Mouse (Mus musculus): Measurements from ENCODE around the gene Cdiptos. TPM values are rescaled to one million over a fixed set of nuclear protein-coding genes. Genes with fewer than 3 reads are reported as not detected.

Cdiptos gene
- total RNA-seq (2021), result under 1 TPM in 1 of 2 experiments, not detected in 1; 0.31 TPM
- long read RNA-seq, result 0 reads

DNA sequence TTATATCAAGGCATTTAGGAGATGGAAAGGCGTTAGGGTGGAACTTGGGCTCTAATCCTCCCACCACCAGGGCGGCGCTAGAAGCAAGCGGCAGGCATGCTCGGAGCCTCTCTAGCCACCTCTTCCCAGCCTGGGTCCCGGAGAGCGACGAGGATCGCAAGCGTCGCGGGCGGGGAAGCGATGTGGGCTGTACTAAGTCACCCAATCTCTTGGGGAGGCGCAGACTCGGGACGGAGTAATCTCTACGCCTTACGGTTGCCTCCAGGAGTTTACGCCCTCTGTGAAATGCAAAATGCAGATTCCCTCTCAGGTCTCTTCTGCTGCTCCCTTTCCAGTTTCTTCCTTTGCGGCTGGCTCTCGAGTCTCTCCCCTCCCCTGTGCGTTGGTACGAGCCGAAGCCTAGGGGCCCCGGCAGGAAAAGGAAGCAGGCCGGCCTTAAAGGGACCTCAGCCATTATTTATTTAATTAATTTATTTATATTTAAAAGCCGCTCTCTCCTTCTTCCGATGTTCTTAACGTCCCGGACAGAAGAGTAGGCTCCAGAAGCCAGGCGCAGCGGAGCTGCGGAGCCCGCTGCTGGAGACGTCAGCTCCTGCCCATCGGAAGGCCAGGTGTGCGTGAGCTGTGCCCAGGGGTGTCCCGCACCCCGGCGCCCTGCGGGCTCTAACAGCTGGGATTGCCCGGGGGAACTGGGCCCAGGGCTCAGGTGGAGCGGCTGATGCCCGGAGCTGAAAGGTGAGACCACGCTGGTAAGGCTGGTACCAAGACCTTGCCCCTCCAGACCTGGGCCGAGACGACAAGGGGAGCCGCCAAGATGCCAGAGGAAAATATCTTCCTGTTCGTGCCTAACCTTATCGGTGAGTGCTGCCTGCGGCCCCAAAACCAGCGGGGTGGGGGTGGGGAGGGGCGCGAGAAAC is at the start of gene Cdiptos:
TSS of gene Cdiptos (minus strand) at position 149 of the 917 bp plus-strand sequence.
- DNase-seq (ENCODE audit: low spot score in 2 of 2), result peak; percentile 98

DNA sequence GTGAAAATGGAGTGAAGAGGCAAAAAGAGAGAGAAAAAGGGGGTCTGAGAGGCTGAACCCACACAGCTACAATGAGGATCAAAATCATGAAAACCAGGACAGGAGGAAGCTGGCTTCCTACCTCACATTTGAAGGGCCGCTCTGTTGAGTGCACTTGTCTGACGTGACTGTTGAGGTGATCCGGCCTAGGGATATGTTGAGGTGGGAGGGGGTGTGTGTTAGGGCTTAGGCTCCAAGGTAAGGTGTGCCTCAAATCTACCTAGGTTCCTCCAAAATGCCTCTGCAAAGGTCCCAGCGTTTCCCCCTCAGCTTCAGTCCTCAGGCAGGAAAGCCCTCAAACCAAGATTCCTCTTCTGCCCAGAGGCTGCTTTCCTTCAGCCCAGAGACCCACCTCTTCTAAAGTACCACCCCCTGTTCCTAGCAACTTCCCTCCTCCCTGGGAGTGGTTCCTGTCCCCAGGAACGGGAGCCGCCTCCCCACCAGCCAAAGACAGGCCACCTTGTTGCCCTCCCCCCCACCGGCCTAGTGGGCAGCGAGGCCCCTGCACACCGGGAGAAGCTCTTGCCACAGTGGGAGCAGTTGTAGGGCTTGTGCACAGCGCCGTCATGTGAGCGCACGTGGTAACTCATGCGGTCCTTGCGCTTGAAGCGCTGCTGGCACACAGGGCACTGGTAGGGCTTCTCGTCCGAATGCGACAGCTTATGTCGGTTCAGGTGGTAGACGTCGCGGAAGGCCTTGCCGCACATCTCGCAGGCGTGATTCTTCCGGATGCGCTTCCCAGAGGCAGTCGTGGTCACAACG is 49.1 kb upstream of the Cdiptos start:
- peak; percentile 77 to 83 for DNase-seq (ENCODE audit: low spot score in 2 of 2)

DNA sequence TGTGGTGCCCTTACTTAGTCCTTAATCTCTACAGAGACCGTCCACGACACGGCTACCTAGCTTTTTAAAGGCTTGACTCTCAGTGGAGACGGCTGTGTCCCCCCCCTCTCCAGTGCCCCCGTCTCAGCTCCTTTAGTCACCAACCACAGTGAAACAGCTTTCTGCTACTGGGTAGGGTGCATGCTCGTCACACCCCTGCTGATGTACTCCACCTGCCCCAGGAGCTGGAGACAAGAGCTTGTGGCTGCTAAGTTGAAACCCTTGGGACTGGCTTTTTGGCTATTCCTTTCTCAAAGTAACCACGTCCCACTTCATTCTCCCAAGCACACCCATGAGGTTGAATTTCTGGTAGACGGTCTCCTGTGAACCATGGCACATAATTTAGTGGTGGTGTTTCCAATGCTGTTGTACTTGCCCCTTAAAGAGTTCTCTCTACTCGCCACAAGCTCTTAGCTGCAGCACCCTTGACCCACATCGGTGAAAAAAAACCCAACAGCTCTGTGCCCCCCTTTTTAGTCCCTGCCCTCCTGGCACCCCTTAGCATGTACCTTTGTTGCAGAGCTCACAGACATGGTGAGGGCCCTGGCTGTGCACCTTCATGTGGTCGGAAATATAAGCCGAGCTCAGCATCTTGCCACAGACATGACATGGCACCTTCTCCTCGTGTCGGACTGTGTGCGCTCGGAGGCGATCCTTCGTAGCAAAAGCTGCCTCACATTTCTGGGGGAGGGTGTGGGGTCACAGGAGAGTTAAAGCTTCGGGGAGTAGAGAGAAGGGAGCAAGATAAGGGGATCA is 48.2 kb upstream of the Cdiptos start:
- no peak for DNase-seq (ENCODE audit: low spot score in 2 of 2)

DNA sequence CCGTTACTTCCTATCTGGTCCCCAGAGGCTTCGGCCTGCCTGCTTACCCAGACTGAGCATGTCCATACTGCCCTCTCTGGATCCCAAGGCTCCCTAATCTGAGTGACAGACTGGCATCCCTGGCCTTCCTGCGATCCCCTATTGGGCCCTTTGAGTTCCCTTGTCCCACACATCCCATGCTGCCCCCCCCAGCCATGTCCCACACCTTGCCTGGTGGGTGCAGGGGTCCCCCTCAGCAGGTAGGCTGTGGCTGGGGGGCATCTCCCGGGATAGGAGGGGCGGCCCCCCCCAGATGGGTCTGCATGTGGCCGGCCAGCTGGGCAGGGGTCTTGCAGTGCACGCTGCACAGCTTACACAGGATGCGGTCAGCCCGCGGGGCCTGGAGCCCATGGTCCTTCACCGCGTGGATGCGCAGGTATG is 47.4 kb upstream of the Cdiptos start:
- no peak for DNase-seq (ENCODE audit: low spot score in 2 of 2)

DNA sequence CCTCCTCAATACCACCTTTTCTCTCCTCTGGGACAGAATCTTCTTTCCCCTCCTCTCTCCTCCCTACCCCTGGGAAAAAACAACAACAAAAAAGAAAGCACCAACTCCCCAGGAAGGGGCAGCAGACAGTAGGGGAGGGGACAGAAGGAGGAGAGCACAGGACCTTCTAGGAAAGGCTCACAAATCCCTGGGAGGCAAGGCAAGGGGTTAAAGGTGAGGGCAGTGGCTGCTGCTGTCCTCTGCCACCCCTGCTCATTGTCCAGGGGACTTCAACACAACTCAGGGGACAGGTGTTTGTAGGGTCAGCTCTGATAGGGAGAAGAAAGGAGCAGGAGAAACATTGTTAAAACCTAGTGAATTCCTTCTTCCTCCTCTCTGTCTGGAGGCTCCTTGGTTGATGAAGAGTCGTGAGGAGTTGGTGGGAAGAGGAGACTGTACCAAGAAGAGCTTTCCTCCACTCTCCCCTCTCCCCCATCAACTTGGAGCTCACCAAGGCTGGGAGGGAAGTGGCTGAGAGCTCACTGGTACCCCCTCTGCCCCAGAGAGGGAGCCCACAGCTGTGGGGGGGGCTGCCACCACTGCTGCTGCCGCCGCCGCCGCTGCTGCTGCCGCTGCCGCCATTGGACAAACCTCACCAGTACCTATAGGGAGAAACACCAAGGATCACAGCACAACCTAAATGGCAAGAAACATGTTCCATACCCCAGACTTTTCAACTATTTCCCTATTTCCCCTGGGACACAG is 46.8 kb upstream of the Cdiptos start:
- DNase-seq (ENCODE audit: low spot score in 2 of 2), result no peak

DNA sequence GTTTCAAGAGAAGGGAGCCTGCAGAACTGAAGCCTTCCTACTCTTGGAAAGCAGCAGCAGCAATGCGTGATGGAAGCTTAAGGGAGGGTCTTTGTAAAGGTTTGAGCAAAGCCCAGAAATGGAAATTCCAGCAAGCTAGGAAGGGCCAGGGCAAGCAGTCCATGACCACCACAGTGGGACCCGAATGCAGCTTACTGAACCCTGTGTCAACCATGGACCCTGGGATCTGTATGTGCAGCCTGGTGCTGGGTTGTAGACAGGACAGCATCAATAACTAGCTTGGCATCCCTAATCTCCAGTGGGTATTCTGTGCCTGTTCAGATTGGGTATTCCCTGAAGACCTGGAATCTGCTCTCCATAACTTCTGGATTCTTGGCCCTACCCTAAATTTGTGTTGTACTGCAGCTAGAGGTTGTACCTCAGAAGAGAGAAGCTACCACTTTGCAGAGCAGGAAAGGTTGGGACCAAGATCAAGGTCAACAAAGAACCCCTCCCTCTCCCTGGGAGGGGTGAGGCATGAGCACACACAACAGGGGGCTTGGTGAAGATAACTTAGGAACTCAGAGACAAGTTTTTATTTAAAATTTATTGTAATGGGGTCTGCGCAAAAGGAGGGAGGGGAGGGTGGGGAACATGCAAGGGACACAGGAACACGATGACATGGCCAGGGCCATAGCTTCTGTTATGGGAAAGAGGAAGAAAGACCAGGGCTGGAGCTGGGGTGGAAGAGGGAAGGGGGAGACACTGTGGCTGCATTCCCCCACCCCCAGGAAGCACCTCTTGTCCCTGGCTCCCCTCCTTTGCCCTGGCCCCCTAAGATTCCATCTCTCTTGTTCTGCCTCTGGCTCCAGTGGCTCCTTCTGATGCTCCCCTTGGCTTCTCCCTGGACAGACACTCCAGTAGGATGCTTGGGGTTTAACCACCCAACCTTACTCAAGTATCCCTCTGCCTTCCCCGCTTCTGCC is 45.9 kb upstream of the Cdiptos start:
- DNase-seq (ENCODE audit: low spot score in 2 of 2), result no peak

DNA sequence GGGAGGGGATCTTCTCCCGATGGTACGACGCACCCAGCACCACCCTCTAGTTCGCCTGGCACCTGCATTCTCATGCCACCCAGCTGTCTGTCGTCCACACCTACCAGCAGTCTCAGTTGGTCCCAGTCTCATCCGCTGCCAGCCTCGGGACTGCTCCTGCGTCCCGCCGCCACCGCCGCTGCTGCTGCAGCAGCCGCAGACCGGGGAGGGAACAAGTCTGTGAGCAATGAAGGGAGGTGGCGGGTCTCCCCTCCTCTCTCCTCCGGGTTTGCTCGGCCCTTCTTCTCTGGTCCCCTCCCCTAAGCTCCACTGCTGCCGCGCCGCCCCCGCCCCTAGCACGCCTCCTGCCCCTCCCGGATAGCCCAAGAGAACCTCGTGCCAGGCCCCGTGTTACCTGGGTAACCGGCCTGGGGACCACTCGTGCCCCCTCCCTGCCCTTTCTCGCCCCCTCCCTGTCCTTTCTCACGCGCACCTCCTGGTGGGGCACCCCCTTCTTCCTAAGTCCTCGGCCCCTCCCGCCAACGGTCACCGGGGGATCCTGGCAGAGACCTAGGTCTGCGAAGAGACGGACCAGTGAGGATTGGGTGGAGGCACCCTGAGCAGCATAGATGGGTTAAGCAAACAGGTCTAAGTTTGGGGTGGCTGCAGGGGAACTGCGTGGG is 45.1 kb upstream of the Cdiptos start, which contains the start of the genes Gm42742 and Prrt2:
TSS of gene Gm42742 (minus strand) at position 197 of the 662 bp plus-strand sequence.
TSS of gene Prrt2 (minus strand) at position 311 of the 662 bp plus-strand sequence.
- peak; percentile 62 to 72 for DNase-seq (ENCODE audit: low spot score in 2 of 2)

DNA sequence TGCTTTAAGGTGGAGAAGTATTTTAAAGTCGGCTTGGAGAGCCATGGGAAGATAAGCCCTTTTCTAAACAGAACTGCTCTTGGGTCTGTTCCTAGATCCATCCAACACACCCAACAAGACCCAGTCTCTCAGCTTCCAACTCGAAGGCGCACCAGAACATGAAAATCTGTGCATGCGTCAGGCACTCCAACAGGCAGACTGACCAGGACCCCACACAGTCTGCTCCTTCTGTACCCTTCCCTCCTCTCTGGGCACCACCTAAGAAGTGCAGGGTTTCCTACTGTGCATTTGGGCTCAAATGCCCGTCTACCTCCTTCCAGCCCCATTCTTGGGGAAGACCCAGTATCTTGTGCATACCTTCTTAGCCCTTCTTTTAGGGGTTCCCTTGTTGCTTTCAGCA is 44.6 kb upstream of the Cdiptos start:
- DNase-seq (ENCODE audit: low spot score in 2 of 2), result no peak

DNA sequence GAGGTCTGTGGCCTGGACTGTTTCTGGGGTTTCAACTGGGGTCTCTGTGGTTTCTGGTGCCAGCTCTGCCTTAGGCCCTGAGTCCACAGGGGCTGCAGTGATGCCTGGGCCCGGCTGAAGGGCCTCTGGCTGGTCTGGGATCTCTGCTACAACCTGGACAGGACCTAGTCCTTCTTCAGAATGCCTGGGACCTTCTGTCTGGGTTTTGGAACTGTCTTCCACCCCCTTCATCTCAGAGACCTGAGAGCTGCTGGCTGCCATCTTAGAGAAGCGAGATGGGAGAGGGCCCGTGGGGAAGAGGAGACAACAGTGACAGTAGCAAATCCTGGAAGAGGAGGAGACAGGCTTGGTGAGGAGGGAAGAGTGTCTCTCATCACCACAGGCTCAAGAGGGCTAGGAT is 44.1 kb upstream of the Cdiptos start:
- DNase-seq (ENCODE audit: low spot score in 2 of 2), result no peak

DNA sequence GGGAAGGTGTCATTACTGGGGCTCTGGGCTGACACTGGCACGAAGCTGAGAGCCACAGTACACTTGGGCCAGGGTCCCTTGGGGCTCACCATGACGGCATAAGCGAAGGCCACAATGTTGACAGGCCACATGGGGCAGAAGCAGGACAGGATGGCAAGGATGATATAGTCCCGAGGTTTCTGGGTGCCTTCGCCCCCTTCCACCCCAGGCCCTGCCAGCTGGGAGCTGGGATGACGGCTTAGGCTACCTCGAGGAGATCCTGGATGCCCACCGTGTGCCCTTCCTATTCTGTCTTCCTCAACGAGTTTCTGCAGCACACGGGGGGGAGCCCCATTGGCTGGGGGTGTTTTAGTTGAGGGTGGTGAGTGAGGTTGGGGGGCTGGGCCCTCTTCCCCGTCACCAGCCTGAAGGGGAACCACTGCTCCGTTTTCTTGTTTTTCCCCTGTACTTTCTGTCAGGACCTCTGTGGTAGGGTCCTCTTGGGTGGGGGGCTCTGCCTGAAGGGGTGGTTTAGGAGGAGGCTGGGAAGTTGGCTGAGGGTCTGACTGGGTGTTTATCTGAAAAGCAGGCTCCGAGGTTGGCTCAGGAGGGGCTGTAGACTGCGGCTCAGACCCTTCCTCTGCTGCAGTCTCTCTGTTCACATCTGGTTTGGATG is 43.5 kb upstream of the Cdiptos start:
- no peak for DNase-seq (ENCODE audit: low spot score in 2 of 2)

DNA sequence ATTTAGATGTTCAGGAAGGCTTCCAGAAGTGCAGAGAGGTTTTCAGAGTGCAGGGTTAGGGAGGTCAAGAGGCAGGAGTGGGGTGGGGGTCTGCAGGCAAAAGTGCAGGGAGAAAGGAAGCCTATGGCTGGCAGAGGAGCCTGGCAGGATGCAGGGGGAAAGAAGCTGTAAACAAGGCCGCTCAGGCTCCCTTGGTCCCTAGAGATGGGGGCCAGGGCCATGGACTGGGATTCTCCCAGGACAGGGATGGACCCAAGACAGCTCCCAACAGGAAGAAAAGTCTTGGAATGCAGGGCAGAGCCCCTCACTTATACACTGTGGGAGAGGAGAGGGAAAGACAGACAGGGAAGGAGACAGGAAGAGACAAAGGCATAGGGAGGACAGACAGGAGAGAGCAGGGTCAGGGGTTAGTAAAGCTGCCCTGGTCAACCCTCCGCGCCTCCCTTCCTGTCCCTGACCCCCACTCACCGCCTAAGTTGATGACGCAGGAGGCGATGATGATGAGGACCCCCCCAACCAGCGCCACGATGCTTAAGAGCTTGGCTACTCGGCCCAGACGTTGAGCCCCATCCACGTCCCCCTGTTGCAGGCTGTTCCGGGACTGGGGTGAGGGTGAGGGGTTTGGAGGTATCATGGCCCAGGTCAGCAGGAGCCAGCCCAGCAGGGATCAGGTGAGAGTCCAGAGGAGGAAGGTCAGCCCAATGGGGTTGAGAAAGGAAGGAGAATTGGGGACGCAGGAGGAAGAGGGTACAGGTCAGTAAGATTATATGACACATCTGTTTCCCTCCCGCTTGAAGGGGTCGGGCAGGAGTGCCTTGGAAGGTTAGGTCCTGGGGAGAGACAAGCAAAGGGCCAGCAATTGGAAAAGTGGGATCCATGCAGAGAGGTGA is 42.8 kb upstream of the Cdiptos start:
- DNase-seq (ENCODE audit: low spot score in 2 of 2), result no peak

DNA sequence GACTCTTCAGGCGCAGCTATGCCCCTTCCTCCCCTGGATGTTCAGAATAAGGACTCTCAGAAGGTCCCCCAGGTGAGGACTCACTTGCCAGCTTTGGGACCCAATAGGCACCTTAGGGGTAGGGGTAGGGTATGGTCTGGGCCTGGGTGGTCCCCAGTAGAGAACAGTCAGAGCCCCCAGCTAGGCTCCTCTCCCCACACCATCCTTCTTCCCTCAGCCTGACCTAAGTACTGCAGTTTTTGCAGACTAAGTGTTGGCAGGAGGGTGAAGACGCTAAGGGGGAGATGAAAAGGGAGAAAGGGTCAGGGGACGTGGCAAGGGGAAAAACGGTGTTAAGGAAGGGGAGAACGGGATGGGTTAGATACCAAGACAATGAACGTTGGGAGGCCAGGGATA is 42.0 kb upstream of the Cdiptos start:
- no peak for DNase-seq (ENCODE audit: low spot score in 2 of 2)

DNA sequence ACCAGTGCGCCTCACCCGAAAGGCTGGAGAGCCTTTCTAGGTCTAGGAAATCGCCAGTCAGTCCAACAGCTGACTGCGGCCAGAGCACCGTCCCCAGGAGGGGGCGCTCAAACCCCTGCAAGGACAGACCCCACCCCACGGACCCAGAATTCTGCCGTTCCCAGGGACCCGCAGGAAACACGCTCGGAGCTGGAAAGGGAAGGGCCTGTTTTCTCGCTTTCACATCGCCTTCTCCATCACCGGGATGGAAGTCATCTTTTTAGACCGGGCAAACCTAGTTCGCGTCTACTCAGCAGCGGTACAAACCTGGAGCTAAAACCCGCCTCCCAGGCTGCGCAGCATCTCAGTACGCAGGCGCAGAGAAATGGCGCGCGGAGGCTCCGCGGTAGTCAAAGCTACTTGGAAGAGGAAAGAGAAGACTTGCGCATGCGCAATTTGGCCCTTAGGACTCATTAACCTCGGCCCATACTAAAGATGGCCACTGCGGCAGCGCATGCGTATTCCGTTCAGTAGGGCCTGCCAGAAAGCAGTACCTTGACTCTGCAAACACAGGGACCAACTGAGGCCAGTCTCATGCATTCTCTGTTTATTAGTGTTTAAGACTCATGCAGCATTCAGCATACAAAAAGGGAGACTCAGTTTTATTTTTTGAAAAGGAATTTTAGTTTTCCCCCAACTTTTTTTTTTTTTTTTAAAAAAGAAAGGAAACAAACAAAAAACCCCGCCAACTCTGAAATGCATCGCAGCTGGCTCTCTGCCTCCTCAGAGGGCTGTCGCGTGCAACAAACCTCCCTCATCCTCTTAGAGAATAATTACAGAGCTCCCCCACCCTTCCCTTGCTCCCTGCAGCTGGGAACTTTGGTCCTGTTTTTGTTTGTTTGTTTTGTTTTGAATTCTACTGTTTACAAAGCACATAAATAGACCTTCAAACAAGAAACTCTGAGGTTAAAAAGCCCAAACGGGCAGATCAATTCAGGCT is 41.4 kb upstream of the Cdiptos start, which contains the start of gene Pagr1a:
TSS of gene Pagr1a (minus strand) at position 382 of the 979 bp plus-strand sequence.
- peak; percentile 96 to 98 for DNase-seq (ENCODE audit: low spot score in 2 of 2)

DNA sequence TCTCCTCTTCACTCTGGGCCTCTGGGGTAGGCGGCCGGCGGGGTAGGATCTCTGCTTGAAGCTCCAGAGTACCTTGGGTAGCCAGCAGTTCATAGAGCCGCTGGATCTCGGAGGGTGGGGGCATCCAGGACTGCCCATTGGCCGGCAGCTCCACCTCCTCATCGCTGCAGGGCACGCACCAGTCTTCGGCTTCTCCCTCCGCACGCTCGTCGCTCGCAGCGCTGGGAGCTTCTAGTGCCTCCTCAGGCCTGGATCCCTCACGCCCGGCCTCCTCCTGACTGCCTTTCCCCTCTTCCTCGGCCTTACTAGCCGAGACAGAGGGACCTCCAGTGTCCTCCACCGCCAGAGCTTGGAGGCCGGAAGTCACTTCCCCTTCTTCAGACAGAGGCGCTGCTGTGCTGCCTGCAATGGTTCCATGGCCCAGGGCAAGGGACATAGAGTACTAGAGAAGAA is 40.6 kb upstream of the Cdiptos start:
- no peak for DNase-seq (ENCODE audit: low spot score in 2 of 2)

DNA sequence TGATC is 40.4 kb upstream of the Cdiptos start, which contains the start of gene Pagr1b:
TSS of gene Pagr1b (minus strand) at position 4 of the 5 bp plus-strand sequence.
- no peak for DNase-seq (ENCODE audit: low spot score in 2 of 2)

DNA sequence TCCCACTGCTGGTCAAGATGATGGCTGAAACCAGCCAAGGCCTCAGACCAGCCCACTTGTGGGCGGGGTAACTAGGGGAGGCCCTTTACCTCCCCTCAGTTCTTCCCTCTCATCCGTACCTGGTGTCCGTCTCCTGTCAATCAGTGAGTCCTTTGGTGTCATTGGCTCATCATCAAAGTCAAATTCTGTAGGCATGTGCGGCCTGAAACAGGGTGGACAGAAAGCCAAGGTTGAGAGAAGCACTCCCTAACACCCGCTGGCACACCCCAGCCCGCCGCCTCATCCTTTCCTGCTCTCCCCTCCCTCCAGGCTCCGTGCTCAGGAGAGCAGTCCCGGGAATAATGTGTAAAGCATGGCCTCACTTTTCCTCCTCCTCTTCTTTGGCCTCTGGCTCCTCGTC is 40.2 kb upstream of the Cdiptos start:
- no peak for DNase-seq (ENCODE audit: low spot score in 2 of 2)

All from layer of hippocampus, postnatal 10 days (tissue).